Mouse (Mus musculus): ENCODE results near the gene Ppp1cc.
"Not testable (repeated sequence)": the region's sequence is repeated elsewhere in the genome, so short reads cannot be mapped to it uniquely, and the experiment has no call there.

Gene Ppp1cc

DNA sequence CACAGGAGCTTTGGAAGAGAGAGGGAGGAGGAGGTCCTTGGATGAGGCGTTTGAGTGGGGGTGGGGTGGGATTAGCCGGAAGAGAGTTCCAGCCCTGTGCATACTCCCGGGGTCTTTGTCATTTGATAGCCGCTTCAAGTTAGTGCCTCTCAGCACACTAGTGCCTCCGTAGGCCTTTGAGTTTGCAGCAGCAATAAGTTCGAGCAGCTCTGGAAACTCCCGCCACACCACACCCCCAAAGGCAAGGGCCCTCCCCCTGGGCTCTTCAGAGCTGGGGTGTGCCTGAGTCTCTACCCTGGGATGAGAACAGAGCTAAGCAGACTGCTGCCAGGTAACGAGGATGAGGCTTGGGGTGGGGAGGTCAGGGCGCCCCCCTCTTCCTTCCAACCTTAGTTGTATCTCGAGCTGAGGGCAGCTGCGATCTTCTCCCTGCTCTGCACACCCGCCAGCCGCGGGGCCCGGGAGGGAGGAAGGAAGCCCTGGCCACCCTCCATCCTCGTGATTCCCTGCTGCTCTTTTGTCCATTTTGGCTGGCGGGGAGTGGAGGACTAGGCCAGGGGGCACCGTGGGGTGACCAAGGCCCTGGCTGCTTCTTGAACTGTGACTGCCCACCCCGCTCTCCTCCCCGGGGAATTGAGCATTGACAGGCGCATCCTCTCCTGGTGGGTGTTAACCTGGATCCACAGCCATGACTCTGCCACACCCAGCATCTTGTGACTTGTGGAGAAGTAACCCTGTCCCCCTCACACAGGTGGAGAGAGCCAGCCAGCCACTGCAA is 51.7 kb downstream of the Ppp1cc start:
- Histone ChIP-seq H3K27me3 (ENCODE audit: control insufficient read depth, insufficient read depth, low read length, poor library complexity, severe bottlenecking) (no peaks in the 10 kb centered on the region), H3K36me3 (ENCODE audit: control insufficient read depth, insufficient read depth, low read length, poor library complexity, severe bottlenecking) (peaks cover 5% of the 10 kb centered on the region)
- DNase-seq (ENCODE audit: low read depth, low spot score) = peak; percentile 90

DNA sequence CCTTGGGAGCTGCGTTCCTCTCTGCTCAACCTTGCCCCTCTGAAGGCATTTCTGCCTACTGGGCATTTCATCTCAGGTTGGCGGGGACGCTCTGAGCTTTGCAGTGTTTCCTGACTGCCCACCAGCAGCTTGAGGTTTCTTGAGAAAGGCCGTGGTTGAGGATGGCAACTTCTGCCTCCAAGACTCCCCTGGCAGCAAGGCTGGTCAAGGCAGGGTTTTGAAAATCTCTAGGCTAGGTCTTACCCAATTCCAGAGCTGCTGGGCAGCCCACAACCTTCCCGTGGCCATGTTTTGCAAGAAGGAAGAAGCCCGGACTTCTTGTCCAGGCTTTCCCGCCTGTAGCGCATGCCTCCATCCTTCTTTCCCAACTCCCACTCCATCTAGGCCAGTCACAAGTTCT is 52.8 kb downstream of the Ppp1cc start:
- Histone ChIP-seq H3K36me3 (ENCODE audit: control insufficient read depth, insufficient read depth, low read length, poor library complexity, severe bottlenecking) (peaks cover 5% of the 10 kb centered on the region), H3K27me3 (ENCODE audit: control insufficient read depth, insufficient read depth, low read length, poor library complexity, severe bottlenecking) (no peaks in the 10 kb centered on the region)
- DNase-seq (ENCODE audit: low read depth, low spot score) = peak; percentile 23

DNA sequence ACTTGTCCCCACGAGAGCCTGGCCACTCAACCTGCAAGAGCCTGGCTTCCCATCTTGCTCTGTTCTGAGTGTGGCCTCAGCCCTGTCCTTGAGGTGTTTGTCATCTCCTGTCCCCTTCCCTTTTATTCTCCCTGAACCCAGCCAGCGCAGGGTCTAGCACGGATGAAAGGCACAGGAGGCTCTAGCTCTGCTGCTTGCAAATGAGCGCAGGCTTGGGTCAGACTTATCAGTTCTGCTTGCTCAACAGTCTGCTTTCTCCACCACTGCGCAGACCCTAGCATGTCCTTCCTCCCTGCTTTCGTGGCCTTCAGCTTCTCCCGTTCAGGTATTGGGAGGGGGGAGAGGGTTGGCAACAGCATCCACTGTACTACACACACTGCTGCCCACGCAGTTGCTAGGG is 54.0 kb downstream of the Ppp1cc start:
- Histone ChIP-seq H3K36me3 (ENCODE audit: control insufficient read depth, insufficient read depth, low read length, poor library complexity, severe bottlenecking) (peaks cover 11% of the 10 kb centered on the region), H3K27me3 (ENCODE audit: control insufficient read depth, insufficient read depth, low read length, poor library complexity, severe bottlenecking) (no peaks in the 10 kb centered on the region)
- DNase-seq (ENCODE audit: low read depth, low spot score) = peak; percentile 52

DNA sequence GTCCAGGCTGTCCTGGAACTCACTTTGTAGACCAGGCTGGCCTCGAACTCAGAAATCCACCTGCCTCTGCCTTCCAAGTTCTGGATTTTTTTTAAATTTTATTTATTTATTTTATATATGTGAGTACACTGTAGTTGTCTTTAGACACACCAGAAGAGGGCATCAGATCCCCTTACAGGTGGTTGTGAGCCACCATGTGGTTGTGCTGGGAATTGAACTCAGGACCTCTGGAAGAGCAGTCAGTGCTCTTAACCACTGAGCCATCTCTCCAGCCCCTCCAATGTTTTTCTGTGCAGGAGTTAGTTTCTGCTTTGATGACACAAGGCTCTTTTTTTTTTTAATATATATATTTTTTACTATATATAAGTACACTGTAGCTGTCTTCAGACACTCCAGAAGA is 54.7 kb downstream of the Ppp1cc start:
- H3K36me3 ChIP-seq (ENCODE audit: control insufficient read depth, insufficient read depth, low read length, poor library complexity, severe bottlenecking) = peaks cover 13% of the 10 kb centered on the region
- peak; percentile 53 for DNase-seq (ENCODE audit: low read depth, low spot score)
- not testable (repeated sequence) for H3K27me3 ChIP-seq (ENCODE audit: control insufficient read depth, insufficient read depth, low read length, poor library complexity, severe bottlenecking)

DNA sequence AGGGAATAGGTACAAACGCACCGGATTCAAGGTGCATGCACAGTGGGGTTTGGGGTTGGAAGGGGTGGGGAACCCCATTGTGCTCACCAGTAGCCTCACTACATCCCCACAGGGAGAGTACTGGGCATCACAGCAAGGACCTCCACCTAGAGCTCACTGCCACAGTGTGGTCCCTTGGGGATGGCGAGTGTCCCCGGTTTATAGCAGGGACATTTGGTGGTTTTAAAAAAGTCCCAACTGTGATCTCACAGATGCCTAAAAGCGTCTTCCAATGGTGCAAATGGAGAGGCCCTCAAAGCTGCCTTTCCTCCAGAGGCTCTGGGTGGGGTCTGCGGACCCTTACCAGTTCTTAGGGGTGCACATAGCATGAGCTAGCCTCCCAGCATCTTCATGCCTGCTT is 55.8 kb downstream of the Ppp1cc start:
- no peaks in the 10 kb centered on the region for H3K27me3 ChIP-seq (ENCODE audit: control insufficient read depth, insufficient read depth, low read length, poor library complexity, severe bottlenecking)
- peaks cover 16% of the 10 kb centered on the region for H3K36me3 ChIP-seq (ENCODE audit: control insufficient read depth, insufficient read depth, low read length, poor library complexity, severe bottlenecking)
- peak; percentile 67 for DNase-seq (ENCODE audit: low read depth, low spot score)

DNA sequence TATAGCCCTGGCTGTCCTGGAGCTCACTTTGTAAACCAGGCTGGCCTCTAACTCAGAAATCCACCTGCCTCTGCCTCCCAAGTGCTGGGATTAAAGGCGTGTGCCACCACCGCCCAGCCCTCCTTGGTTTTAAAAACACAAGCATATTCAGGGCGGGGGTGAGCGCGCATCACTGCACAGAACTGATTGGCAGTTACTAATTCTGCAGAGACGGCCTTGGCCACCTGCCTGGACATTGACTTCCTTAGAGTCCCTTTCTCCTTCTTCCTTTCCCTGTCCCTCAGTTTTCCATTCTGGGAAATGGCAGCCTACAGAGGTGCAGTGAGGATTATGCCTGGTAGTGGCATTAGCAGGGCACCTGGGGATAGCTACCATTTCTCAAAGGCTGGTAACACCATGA is 59.6 kb downstream of the Ppp1cc start:
- Histone ChIP-seq H3K27me3 (ENCODE audit: control insufficient read depth, insufficient read depth, low read length, poor library complexity, severe bottlenecking) (no peaks in the 10 kb centered on the region), H3K36me3 (ENCODE audit: control insufficient read depth, insufficient read depth, low read length, poor library complexity, severe bottlenecking) (peaks cover 30% of the 10 kb centered on the region)
- no peak for DNase-seq (ENCODE audit: low read depth, low spot score)

DNA sequence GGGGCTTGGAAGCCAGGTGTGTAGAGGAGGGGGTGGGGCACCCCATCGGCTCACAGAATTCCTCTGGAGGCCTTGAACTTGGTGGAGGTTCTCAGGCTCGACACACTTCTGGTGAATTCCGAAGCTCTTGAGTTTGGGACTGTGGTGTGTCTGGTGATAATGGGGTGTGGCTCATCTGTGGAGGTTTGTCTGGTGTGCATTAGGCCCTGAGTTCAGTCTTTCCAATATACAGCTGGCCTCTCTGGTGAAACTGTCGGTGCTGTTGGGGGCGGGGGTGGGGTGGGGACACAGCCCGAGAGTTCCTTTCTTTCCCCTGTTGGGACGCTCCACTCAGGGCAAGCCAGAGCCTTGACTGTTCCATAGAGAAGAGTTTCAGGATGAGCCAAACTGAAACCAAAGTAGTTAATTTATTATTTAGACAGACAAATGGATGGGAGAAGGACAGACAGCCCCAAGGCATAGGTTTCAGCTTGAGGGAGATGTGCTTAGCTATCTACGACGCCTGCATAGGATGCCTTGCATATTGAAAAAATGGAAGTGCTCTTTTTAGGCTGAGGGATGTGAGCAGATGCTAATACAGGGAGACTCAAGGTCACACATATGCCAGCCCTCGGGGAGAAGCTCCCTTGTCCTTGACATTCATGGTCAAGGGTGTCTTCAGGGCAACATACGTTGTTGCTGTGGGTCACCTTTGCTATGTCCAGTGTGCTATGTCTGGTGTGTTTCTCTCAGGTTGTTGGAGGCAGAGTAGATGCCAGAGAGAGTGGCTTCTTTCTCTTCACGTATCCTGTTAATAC is 60.2 kb downstream of the Ppp1cc start:
- no peak for DNase-seq (ENCODE audit: low read depth, low spot score)
- H3K36me3 ChIP-seq (ENCODE audit: control insufficient read depth, insufficient read depth, low read length, poor library complexity, severe bottlenecking) = peaks cover 32% of the 10 kb centered on the region

DNA sequence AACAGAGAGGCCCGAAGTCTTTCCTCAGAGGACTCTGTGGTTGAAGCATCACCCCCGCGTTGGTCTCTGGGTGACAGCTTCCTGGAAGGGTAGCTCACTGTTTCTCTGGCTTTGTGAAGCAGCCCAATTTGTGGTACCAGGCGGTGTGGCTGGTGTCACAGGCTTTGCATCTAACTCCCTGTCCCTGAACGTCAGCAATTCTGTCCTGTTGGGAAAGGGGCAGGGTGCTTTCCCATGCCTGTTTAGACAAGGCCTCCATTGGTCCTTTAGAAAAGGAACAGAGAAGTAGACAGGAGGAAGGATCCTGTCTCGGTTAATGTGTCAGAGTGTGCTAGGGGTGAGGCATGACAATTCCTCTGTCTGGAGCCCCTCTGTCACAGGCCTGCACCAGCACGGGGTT is 60.9 kb downstream of the Ppp1cc start:
- H3K36me3 ChIP-seq (ENCODE audit: control insufficient read depth, insufficient read depth, low read length, poor library complexity, severe bottlenecking) = peaks cover 31% of the 10 kb centered on the region
- DNase-seq (ENCODE audit: low read depth, low spot score) = peak; percentile 76
- no peaks in the 10 kb centered on the region for H3K27me3 ChIP-seq (ENCODE audit: control insufficient read depth, insufficient read depth, low read length, poor library complexity, severe bottlenecking)

More for the DNA sequence above, 60.2 kb downstream of the Ppp1cc start:
- no peaks in the 10 kb centered on the region for H3K27me3 ChIP-seq (ENCODE audit: control insufficient read depth, insufficient read depth, low read length, poor library complexity, severe bottlenecking)

DNA sequence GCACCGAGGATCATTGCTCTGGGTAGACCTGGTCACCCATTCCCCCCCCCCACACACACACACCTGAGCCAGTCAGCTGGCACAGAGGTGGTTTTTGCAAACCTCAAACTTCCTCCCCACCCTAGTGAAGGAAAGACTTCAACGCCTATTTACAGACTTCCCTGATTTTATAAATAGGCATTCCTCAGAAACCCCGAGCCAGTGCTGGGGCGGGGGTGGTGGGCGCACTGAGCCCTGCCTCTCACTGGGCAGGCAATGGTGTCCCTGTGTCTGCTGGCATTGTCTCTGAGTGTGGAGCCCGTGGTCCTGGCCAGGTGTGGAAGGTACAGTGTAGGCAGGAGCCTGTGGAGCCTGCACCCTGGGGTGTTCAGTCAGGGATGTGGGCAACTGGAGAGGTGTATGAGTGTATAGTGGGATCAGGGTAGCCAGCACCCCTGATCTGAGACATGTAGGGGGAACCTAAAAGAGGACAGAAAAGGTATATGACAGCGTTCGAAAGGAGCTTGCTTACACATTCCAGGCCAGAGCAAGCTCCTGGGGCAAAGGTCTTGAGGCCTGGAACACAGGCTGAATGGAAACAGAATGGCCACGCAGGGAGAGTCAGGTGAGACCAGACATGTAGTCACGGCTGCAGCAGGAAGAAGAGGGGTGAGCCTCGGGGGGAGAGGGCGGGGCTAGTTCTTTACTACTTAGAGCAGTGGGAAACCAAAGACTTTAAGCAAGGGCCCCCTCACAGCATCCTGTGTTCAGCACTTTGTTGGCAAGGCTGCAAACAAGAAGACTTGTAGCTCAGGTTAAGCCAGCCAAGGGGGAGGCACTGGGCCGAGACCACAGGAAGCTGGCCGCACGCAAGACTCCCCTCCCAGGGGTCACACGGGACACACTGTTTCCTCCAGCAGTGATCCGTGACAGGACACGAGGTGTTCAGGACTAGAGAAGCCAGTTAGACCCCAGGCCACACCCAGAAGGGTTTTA is 61.9 kb downstream of the Ppp1cc start:
- DNase-seq (ENCODE audit: low read depth, low spot score) = peak; percentile 99
- H3K27me3 ChIP-seq (ENCODE audit: control insufficient read depth, insufficient read depth, low read length, poor library complexity, severe bottlenecking) = no peaks in the 10 kb centered on the region
- peaks cover 38% of the 10 kb centered on the region for H3K36me3 ChIP-seq (ENCODE audit: control insufficient read depth, insufficient read depth, low read length, poor library complexity, severe bottlenecking)

DNA sequence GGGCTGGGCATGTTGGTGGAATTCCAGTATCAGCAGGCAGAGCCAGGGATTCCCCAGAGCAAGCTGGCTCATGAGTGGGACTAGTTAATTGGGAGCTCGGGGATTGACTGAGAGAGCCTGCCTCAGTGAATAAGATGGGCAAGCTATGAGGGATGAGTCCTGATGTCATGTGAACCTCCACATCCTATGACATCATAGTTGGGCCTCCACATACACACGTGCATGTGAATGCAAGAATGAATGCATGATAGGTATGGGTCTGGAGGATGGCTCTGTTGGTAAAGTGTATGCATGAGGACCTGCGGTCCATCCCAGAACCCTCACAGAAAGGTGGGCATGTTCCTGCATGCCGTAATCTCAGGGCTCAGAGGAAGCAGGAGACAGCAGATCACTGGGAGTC is 63.0 kb downstream of the Ppp1cc start:
- Histone ChIP-seq H3K27me3 (ENCODE audit: control insufficient read depth, insufficient read depth, low read length, poor library complexity, severe bottlenecking) (no peaks in the 10 kb centered on the region), H3K36me3 (ENCODE audit: control insufficient read depth, insufficient read depth, low read length, poor library complexity, severe bottlenecking) (peaks cover 47% of the 10 kb centered on the region)
- DNase-seq (ENCODE audit: low read depth, low spot score) = peak; percentile 60

DNA sequence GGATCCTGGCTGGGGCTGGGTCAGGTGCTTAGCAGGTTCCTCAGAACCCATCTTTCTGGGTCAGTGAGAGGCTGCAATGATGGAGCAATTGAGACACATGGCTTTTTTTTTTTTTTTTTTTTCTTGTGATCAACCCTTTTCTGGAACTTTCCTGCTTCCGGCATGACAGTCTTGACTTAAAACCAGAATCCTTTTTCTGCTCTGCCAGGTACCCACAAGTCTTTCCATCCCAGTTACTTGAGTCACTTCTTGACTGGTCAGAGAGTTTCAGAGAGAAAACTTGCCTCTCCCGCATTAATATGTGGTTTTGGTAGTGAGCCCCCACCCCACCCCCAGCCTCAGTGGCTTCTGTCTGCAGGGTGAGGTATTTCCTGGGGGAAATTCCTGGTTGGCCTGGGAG is 66.2 kb downstream of the Ppp1cc start:
- Histone ChIP-seq H3K36me3 (ENCODE audit: control insufficient read depth, insufficient read depth, low read length, poor library complexity, severe bottlenecking) (peaks cover 49% of the 10 kb centered on the region), H3K27me3 (ENCODE audit: control insufficient read depth, insufficient read depth, low read length, poor library complexity, severe bottlenecking) (no peaks in the 10 kb centered on the region)
- DNase-seq (ENCODE audit: low read depth, low spot score) = no peak

Data from splenic B cell, adult 2 months (primary cell).